Mouse (Mus musculus): ENCODE data around the gene Tle4. TPM values are rescaled to one million over a fixed set of nuclear protein-coding genes. Genes with fewer than 3 reads are reported as not detected.
A peak's percentile ranks its signal among the peaks of the same experiment; 100 is the strongest.

Tle4 gene
- polyA plus RNA-seq, 1 experiment from 2014 or later, result 38.8 TPM

DNA sequence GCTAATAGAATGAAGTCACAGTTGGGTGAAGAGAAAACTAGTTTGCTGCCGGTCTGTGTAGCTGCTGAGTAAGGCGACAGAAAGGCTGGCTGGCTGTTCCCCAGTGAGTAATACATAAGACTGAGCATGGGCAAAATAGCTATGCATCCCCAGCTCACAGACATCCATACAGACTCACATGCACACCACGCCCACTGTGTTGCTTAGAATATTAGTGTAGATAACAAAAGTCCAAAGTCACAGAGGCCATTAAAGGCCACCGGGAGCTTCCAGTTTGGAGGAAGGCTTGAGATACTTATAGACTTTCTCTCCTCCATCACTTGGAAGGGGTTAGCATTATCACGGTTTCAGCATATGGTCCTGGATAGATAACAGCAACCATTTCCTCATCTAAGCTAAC lies 178.0 kb downstream of the Tle4 start:
- ATAC-seq (ENCODE audit: low FRiP score) (no peak), DNase-seq (ENCODE audit: low spot score, missing footprints) (no peak)
- Histone ChIP-seq H3K27ac (ENCODE audit: low read depth, low read length) (no peak overlapping the region), H3K9ac (ENCODE audit: low read length) (no peak overlapping the region), H3K36me3 (ENCODE audit: control insufficient read depth, insufficient read depth, low read length) (no peaks in the 10 kb centered on the region), H3K4me1 (ENCODE audit: control insufficient read depth, insufficient read depth, low read length) (peaks cover 11% of the 10 kb centered on the region), H3K9me3 (ENCODE audit: control insufficient read depth, low read length) (no peaks in the 10 kb centered on the region), H3K4me2 (no peak overlapping the region), H3K27me3 (ENCODE audit: control insufficient read depth, insufficient read depth, low read length) (no peaks in the 10 kb centered on the region), H3K4me3 (ENCODE audit: low read depth, low read length) (no peak overlapping the region)
- 89% methylated on average over 5 of the region's 5 CpGs for whole genome bisulfite sequencing

DNA sequence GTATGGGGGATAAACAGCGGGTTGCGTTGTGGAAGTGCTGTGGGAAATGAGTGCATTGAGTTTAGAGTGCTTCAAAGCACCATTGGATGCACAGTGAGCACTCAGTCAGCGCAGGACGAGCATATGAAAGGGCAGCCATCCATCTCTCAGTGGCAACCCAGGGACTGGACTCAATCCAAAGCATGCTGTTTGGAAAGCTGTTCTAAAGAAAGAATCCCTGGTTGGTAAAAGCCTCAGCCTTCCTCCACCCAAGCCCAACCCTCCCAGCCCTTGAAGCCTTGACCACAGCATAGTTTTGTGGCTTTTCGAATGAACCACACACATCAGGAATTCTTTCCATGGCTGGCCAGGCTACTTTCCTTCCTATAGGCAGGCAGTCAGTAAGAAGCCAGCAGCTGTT lies 181.0 kb downstream of the Tle4 start:
- no peaks in the 10 kb centered on the region for H3K27me3 ChIP-seq (ENCODE audit: control insufficient read depth, insufficient read depth, low read length)
- DNase-seq (ENCODE audit: low spot score, missing footprints) (no peak), ATAC-seq (ENCODE audit: low FRiP score) (no peak)
- H3K4me3 ChIP-seq (ENCODE audit: low read depth, low read length), result no peak overlapping the region
- no peaks in the 10 kb centered on the region for H3K9me3 ChIP-seq (ENCODE audit: control insufficient read depth, low read length)
- no peak overlapping the region for H3K27ac ChIP-seq (ENCODE audit: low read depth, low read length)
- no peak overlapping the region for H3K4me2 ChIP-seq
- WGBS, result 68% methylated on average over 5 of the region's 5 CpGs
- H3K4me1 ChIP-seq (ENCODE audit: control insufficient read depth, insufficient read depth, low read length), result peaks cover 15% of the 10 kb centered on the region
- H3K9ac ChIP-seq (ENCODE audit: low read length), result no peak overlapping the region
- no peaks in the 10 kb centered on the region for H3K36me3 ChIP-seq (ENCODE audit: control insufficient read depth, insufficient read depth, low read length)

DNA sequence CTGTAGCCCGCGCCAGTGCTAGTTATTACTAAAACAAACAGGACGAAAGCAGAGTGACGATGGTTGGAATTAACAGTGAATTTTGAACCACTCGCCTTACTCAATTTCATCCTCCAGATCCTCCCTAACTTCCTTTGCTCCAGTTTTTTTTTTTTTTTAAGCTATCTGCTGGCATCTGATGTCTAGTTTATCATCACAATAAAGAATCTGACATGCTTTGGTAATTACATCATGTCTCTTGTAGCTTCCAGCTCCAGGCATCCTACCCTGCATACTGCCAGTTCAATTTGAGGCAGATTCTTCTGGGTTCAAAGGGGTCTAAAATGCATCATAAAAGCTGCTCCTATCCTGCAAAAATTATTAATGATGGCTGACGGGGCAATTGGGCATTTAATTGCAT lies 181.9 kb downstream of the Tle4 start:
- no peak for DNase-seq (ENCODE audit: low spot score, missing footprints)
- WGBS, result 63% methylated on average over 6 of the region's 6 CpGs
- no peak for ATAC-seq (ENCODE audit: low FRiP score)
- peaks cover 15% of the 10 kb centered on the region for H3K4me1 ChIP-seq (ENCODE audit: control insufficient read depth, insufficient read depth, low read length)
- no peak overlapping the region for H3K4me3 ChIP-seq (ENCODE audit: low read depth, low read length)
- no peak overlapping the region for H3K4me2 ChIP-seq
- no peaks in the 10 kb centered on the region for H3K9me3 ChIP-seq (ENCODE audit: control insufficient read depth, low read length)
- no peaks in the 10 kb centered on the region for H3K36me3 ChIP-seq (ENCODE audit: control insufficient read depth, insufficient read depth, low read length)
- no peak overlapping the region for H3K9ac ChIP-seq (ENCODE audit: low read length)
- H3K27me3 ChIP-seq (ENCODE audit: control insufficient read depth, insufficient read depth, low read length), result no peaks in the 10 kb centered on the region
- no peak overlapping the region for H3K27ac ChIP-seq (ENCODE audit: low read depth, low read length)

DNA sequence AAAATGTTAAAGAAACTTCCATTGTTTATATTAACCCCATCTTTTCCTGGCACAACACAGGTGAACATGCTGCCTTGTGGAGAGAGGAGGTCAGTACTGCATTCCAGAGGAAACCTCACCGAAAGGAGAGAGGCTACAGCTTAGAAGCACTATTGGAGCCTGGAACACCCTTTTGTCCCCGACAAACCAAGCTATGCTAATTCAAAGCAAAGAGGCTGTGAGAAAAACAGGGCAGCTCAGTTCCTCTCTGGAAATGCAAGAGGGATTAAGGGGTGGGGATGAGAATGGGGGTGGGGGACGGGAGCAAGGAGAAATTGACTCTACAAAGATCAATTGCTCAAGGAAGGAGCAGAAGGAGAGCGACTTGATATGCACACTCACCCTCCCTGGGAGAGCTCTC lies 182.9 kb downstream of the Tle4 start:
- WGBS, result under 1% methylated on average over 4 of the region's 4 CpGs
- Histone ChIP-seq H3K27ac (ENCODE audit: low read depth, low read length) (no peak overlapping the region), H3K4me1 (ENCODE audit: control insufficient read depth, insufficient read depth, low read length) (peaks cover 17% of the 10 kb centered on the region), H3K9me3 (ENCODE audit: control insufficient read depth, low read length) (no peaks in the 10 kb centered on the region), H3K36me3 (ENCODE audit: control insufficient read depth, insufficient read depth, low read length) (no peaks in the 10 kb centered on the region), H3K4me2 (no peak overlapping the region), H3K4me3 (ENCODE audit: low read depth, low read length) (no peak overlapping the region), H3K27me3 (ENCODE audit: control insufficient read depth, insufficient read depth, low read length) (no peaks in the 10 kb centered on the region), H3K9ac (ENCODE audit: low read length) (no peak overlapping the region)
- DNase-seq (ENCODE audit: low spot score, missing footprints) (no peak), ATAC-seq (ENCODE audit: low FRiP score) (peak; percentile 24; the same call in 1 of the 2 replicates)

DNA sequence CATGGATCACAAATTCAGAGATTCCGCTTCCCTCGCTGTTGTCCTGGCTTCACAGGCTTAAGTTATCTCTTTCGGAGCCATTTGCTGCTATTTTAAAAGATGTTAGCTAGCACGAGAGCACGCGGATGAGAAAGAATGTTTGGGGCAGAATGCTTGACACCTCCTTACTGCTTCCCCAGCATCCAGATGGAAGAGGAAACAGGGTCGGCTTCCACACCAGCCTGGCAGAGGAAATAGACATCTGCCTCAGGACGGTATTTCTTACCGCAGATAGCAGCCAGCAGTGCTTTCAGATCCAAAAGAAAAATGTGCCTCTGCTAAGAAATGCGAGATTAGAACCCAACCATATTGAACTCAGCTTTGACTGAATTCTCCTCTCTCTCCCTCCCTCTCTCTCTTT lies 191.2 kb downstream of the Tle4 start:
- DNase-seq (ENCODE audit: low spot score, missing footprints) (no peak), ATAC-seq (ENCODE audit: low FRiP score) (no peak)
- no peak overlapping the region for H3K4me3 ChIP-seq (ENCODE audit: low read depth, low read length)
- H3K27ac ChIP-seq (ENCODE audit: low read depth, low read length), result no peak overlapping the region
- WGBS, result 86% methylated on average over 10 of the region's 10 CpGs
- no peaks in the 10 kb centered on the region for H3K27me3 ChIP-seq (ENCODE audit: control insufficient read depth, insufficient read depth, low read length)
- H3K4me2 ChIP-seq, result no peak overlapping the region
- no peak overlapping the region for H3K9ac ChIP-seq (ENCODE audit: low read length)
- H3K9me3 ChIP-seq (ENCODE audit: control insufficient read depth, low read length), result no peaks in the 10 kb centered on the region
- peaks cover 2% of the 10 kb centered on the region; the same call in 1 of the 2 replicates for H3K4me1 ChIP-seq (ENCODE audit: control insufficient read depth, insufficient read depth, low read length)
- no peaks in the 10 kb centered on the region for H3K36me3 ChIP-seq (ENCODE audit: control insufficient read depth, insufficient read depth, low read length)

Measured in midbrain, embryonic 11.5 days (tissue).